Mouse (Mus musculus) bone marrow, adult 2 months (tissue): Measurements from ENCODE around the gene Pld1.

Experiments used
- CTCF ChIP-seq: fragments of 200-500 bp; IDR thresholded peaks from 2 replicates; pipeline ENCODE4 v1.5.1; 2011; ENCODE audit warnings: low read length, control low read depth; ENCODE audit not compliant: control insufficient read depth, insufficient read depth
- POLR2A ChIP-seq: fragments of 200-500 bp; IDR thresholded peaks from 2 replicates; pipeline ENCODE4 v1.6.1; 2011; ENCODE audit warnings: low read depth, mild to moderate bottlenecking, control low read depth, low read length, borderline replicate concordance; ENCODE audit not compliant: control insufficient read depth

- TF ChIP-seq CTCF (no peak), POLR2A (no peak)
Measured at GRCm38 (mm10) chr3:28162346-28162745, 223.9 kb downstream of the Pld1 start.
